Mouse (Mus musculus) bone marrow, adult 2 months (tissue): ENCODE data around the gene Ccdc78.

ENCODE experiments used
- CTCF ChIP-seq: fragments of 200-500 bp; IDR thresholded peaks from 2 replicates; pipeline ENCODE4 v1.5.1; 2011; ENCODE audit warnings: low read length, control low read depth; ENCODE audit not compliant: control insufficient read depth, insufficient read depth
- POLR2A ChIP-seq: fragments of 200-500 bp; IDR thresholded peaks from 2 replicates; pipeline ENCODE4 v1.6.1; 2011; ENCODE audit warnings: low read depth, mild to moderate bottlenecking, control low read depth, low read length, borderline replicate concordance; ENCODE audit not compliant: control insufficient read depth

- TF ChIP-seq POLR2A (no peak), CTCF (peak; percentile 75)
Measured at GRCm38 (mm10) chr17:25801029-25801428, 14.6 kb downstream of the Ccdc78 start.
